Mouse (Mus musculus) cerebellum, postnatal 25 days (tissue): ENCODE measurements around the gene Creg2.
A peak's percentile ranks its signal among the peaks of the same experiment; 100 is the strongest.
"Not testable (repeated sequence)": the region's sequence is repeated elsewhere in the genome, so short reads cannot be mapped to it uniquely, and the experiment has no call there.

ENCODE experiments used
- DNase-seq, 2 experiments: peaks; one replicate each; pipeline ENCODE4 v3.0.0; 2021; ENCODE audit warnings: mixed read lengths in 2 of 2

Gene Creg2

DNA sequence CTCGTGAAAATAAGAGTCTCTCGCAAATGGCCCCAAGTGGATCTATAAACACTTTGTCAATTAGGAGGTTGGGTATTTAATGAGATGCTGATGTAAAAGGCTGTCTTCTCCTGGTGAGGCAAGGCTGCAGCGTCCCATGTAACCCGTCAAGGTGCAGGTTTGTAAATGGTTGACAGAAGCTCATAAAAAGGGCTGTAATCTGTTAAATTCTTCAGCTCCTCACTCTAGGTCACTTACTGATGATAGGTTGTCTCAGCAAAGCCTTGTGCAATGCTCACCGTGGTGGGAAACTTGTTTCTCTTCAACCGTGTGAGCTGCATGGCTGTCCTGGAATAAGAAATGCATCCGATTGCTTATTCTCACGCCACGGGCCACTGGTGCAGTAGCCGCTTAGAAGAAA lies 57.4 kb downstream of the Creg2 start:
- no peak for DNase-seq

DNA sequence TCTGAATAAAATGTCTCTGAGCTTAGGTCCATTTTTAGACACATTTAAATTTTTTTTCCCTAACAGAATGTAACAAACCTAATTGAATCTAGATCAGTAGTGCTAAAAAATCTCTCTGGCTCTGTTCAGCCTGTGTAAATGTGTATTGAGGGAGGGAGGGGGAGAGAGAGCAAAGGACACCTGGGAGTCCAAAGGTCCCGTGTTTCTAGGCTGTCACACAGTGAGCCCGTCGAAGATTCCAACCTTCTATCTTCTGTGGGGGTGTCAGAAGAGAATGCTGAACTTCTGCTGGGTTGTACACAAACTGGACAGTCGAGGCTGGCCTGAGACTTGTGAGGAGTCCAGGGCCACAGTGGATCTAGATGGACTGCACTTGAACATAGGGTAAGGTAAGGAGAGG lies 59.2 kb downstream of the Creg2 start:
- no peak for DNase-seq

- not testable (repeated sequence) for DNase-seq
These were observed 59.7 kb downstream of the Creg2 start for GRCm38 (mm10) chr1:39591557-39591956.

DNA sequence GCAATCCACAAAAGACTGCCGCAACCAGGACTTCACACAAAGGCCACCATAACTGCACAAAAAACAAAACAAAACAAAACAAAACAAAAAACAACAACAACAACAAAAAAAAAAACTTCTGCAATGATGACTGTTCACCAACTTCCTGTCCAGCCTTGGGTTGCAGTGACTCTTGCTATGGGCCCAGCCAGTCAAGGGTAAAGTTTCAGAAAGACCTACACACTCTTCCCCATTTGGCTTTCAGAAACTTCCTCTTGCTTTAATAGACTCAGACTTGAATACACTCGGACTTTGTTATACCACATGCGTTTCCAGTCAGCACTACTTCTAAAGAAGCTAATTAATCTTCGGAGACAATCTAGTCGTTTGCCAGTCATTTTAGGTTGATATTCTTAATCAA lies 61.1 kb downstream of the Creg2 start:
- DNase-seq, result no peak

GRCm38 (mm10) chr1:39585416-39585815 lies 65.9 kb downstream of the Creg2 start:
- DNase-seq, result no peak

DNA sequence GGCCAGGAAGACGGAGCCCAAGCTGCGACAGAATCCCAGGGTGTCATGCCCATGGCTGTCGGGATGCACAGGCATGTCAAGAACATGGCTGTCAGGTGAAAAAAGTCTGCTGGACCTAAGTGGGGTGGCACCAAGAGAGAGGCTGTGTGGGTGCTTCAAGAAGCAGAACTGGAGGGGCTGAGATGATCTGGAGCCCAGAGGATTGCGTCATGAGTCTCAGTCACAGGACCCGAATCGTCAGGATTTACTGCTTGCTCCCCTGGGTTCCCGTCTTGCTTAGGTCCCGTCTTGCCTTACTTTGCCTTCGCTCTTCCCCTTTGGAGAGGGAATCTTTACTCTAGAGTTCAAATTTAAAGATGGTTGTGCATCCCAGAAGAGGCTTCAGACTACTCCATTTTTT lies 68.1 kb downstream of the Creg2 start:
- DNase-seq, result no peak

- DNase-seq, result no peak
These were observed 70.1 kb downstream of the Creg2 start for GRCm38 (mm10) chr1:39581215-39581614.

DNA sequence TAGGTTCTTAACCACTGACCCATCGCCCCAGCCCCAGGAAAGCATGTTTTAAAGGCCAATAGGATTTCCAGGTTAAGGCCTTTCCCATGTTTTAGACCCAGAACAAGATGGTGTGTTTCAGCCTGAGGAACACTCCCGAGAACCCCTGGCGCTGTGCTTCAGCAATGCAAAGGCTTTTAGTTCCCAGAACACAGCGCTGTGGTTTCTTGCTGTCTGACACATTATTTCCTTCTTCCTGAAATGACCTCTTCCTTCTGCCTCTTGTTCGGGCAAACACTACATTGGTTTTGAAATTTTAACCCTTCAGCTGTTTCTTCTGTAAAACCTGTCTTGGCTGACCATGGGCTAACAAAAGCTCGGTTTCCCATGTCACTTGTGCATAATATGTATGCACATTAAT lies 72.1 kb downstream of the Creg2 start:
- no peak for DNase-seq

DNA sequence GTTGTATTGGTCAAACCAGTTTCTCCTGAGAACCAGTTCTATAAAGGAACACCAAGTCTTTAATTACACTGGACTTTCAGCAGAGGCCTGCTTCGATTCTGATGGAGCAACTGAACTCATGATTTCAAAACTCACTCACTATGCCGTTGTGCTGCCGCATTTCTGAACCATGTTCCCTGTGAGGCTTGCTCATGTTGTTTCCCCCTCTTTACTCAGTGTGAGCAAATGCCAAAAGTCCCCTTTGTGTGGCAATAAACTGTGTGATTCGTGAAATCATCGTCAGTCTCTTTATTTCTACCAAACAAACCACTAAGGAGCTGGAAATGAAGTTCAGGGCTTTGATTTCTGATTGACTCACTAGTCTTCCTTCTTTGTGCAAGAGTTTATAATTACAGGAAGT lies 72.8 kb downstream of the Creg2 start:
- no peak for DNase-seq

- peak; percentile 96 to 98 for DNase-seq
These were observed 74.0 kb downstream of the Creg2 start, which contains the start of gene Rnf149 for GRCm38 (mm10) chr1:39577253-39577705. Rnf149 (minus strand) TSS chr1:39577405.

- DNase-seq, result peak in 1 of 2 experiments; percentile 76
These were observed 74.6 kb downstream of the Creg2 start for GRCm38 (mm10) chr1:39576431-39577243.

GRCm38 (mm10) chr1:39575778-39576375 lies 75.4 kb downstream of the Creg2 start:
- DNase-seq, result no peak

DNA sequence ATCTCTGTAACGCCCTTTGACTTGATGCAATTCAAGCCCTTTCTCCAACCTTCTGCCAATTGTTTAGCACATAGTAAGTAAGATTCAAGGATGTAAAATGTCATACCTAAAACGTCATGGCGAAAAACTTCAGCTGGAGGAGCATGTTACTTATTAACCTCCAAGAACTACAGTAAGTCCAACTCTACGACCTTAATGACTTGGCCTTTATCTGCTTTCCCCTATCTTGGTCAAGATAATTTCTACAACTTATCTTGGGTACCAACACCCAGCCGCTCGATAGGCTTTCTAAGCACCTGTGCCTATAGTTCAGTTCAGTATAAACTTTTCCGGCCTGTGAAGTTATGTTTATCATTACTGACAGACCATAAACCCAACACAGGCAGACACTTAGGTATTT lies 77.4 kb downstream of the Creg2 start:
- DNase-seq, result no peak

- DNase-seq, result no peak
These were observed 79.6 kb downstream of the Creg2 start for GRCm38 (mm10) chr1:39571653-39572052.
